Mouse (Mus musculus): ENCODE data around the gene Commd3.

The Commd3 gene

GRCm38 (mm10) chr2:18672133-18672765 is at the start of gene Commd3:
TSS of gene Commd3 (plus strand) at chr2:18672384.
- DNase-seq, result peak; percentile 96

GRCm38 (mm10) chr2:18623219-18623618 is 49.0 kb upstream of the Commd3 start:
- no peak for DNase-seq

GRCm38 (mm10) chr2:18630547-18630946 is 41.6 kb upstream of the Commd3 start:
- DNase-seq, result no peak

GRCm38 (mm10) chr2:18635052-18635451 is 37.1 kb upstream of the Commd3 start:
- DNase-seq, result peak; percentile 100

GRCm38 (mm10) chr2:18648563-18648962 is 23.6 kb upstream of the Commd3 start:
- DNase-seq, result no peak

GRCm38 (mm10) chr2:18654821-18655220 is 17.4 kb upstream of the Commd3 start:
- DNase-seq, result no peak

- DNase-seq, result no peak
These were observed 8.2 kb upstream of the Commd3 start for GRCm38 (mm10) chr2:18664003-18664402.

- peak; percentile 43 for DNase-seq
These were observed 1.1 kb upstream of the Commd3 start for GRCm38 (mm10) chr2:18671041-18671440.

- no peak for DNase-seq
These were observed 581 bp downstream of the Commd3 start for GRCm38 (mm10) chr2:18672766-18673164.

GRCm38 (mm10) chr2:18673766-18674165 is 1.6 kb downstream of the Commd3 start:
- peak; percentile 26 for DNase-seq

GRCm38 (mm10) chr2:18674193-18674902 is 2.2 kb downstream of the Commd3 start:
- peak; percentile 32 for DNase-seq

- peak; percentile 72 for DNase-seq
These were observed 3.7 kb downstream of the Commd3 start for GRCm38 (mm10) chr2:18675681-18676456.

GRCm38 (mm10) chr2:18676457-18676935 is 4.3 kb downstream of the Commd3 start:
- DNase-seq, result peak; percentile 77

GRCm38 (mm10) chr2:18676936-18677491 is 4.8 kb downstream of the Commd3 start, which contains the start of gene Bmi1:
TSS of gene Bmi1 (plus strand) at chr2:18677018.
- peak; percentile 81 for DNase-seq

GRCm38 (mm10) chr2:18677631-18678471 is 5.7 kb downstream of the Commd3 start:
- DNase-seq, result peak; percentile 75

- peak; percentile 21 for DNase-seq
These were observed 7.5 kb downstream of the Commd3 start for GRCm38 (mm10) chr2:18679701-18680100.

- no peak for DNase-seq
These were observed 8.3 kb downstream of the Commd3 start for GRCm38 (mm10) chr2:18680501-18680900.

- peak; percentile 36 for DNase-seq
These were observed 8.8 kb downstream of the Commd3 start for GRCm38 (mm10) chr2:18680961-18681360.

GRCm38 (mm10) chr2:18684062-18684461 is 11.9 kb downstream of the Commd3 start:
- no peak for DNase-seq

- DNase-seq, result no peak
These were observed 14.2 kb downstream of the Commd3 start for GRCm38 (mm10) chr2:18686386-18686785.

GRCm38 (mm10) chr2:18686826-18687519 is 14.8 kb downstream of the Commd3 start:
- DNase-seq, result no peak

All from cerebellum, adult 9-10 months (tissue).